Mouse (Mus musculus): ENCODE measurements at regions not wholly inside any gene's neighbourhood (a gene's known extent, or its start where the extent isn't known, plus 50 kb on each side); places are given as distances from the start of the nearest gene placed in this dataset.
A peak's percentile ranks its signal among the peaks of the same experiment; 100 is the strongest.

- DNase-seq (ENCODE audit: extremely low spot score in 1 of 2, low spot score in 1 of 2): no peak
Observed at GRCm38 (mm10) chr17:92016373-92016772, 923.5 kb upstream of the Nrxn1 start.

DNA sequence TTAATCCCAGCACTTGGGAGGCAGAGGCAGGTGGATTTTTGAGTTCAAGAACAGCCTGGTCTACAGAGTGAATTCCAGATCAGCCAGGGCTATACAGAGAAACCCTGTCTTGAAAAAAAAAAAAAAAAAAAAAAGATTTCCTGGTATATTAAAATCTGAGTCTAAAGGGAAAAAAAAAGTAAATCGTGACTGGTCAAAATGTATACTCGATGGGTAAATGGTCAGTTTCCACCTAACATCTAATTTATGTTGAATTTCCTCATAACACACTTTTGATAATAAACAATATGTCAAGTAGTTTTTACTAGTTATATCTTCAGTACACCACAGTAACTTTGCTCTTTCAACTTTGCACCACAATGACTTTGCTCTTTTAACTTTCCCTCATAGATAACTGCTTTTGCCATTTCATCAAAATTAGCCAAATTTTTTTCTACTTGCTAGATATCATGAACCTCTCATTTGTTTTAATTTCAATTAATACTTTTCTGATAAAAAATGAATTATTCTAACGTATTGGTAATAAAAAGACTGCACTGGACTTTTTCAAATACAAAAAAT is 922.8 kb upstream of the Nrxn1 start:
- DNase-seq (ENCODE audit: extremely low spot score in 1 of 2, low spot score in 1 of 2): no peak

- DNase-seq (ENCODE audit: extremely low spot score in 1 of 2, low spot score in 1 of 2): peak in 1 of 2 experiments; percentile 2
Observed at GRCm38 (mm10) chr17:91995584-91995983, 902.7 kb upstream of the Nrxn1 start.

GRCm38 (mm10) chr17:91995095-91995494 is 902.2 kb upstream of the Nrxn1 start:
- no peak for DNase-seq (ENCODE audit: extremely low spot score in 1 of 2, low spot score in 1 of 2)

- no peak for DNase-seq (ENCODE audit: extremely low spot score in 1 of 2, low spot score in 1 of 2)
Observed at GRCm38 (mm10) chr17:91974505-91974904, 881.6 kb upstream of the Nrxn1 start.
